Mouse (Mus musculus) CD8-positive naive resting alpha-beta T cell, adult 2 months (primary cell): Measurements from ENCODE around the gene Rsph1.

ENCODE experiments used
- DNase-seq, 2 experiments: peaks; one replicate each; pipeline ENCODE4 v3.0.0; 2022; ENCODE audit warnings: low read depth in 2 of 2, low spot score in 2 of 2

The Rsph1 gene

DNA sequence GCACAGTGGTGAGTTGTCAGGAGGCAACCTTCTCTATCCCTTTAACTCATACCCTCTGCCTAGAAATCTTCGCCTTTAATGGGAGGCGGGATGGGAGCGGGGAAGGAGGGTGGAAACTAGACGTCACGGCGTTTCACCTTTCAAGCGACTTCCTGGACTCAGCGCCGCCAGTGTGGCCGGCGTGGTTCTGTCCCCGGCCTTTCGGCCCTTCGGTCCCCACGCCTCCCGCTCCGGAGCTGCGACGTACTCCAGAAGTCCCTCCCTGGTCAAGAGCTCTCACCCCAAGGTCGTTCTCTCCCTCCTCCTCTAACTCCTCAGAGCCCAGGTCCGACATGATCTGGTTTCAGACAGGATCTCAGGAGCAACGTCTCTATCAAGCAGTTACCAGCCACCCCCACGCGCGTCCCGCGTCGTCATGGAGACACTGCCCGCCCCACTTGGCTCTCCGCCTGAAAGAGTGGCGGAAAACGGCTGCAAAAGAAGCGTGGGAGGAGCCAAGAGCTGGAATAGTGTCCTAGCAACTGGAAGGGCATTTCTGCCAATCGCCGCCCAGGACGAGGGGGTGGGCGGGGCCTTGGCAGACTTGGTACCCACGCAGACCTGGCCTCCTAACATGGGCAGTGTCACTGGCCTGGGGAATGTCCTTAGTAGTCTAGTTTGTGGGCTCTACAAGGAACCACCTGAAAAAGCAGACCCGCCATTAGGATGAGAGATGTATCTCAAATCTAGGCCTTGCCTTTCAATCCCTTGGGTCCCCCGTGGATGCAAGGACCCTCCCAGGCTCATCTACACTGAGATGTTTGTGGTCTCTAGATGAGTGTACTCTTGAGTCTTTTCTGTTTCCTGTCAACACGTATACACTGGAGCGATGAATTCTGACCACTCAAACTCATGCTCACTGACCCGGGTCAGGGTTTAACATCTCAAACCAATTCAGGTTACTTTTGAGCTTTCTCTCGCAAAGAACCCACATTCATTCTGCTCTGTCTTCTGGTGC lies at the start of gene Rsph1:
Gene Rsph1, minus strand, starts transcription at position 462 of the 997 bp plus-strand sequence.
- DNase-seq: peak; percentile 91 to 98

GRCm38 (mm10) chr17:31326220-31326852 lies 49.2 kb upstream of the Rsph1 start:
- peak; percentile 68 to 78 for DNase-seq

DNA sequence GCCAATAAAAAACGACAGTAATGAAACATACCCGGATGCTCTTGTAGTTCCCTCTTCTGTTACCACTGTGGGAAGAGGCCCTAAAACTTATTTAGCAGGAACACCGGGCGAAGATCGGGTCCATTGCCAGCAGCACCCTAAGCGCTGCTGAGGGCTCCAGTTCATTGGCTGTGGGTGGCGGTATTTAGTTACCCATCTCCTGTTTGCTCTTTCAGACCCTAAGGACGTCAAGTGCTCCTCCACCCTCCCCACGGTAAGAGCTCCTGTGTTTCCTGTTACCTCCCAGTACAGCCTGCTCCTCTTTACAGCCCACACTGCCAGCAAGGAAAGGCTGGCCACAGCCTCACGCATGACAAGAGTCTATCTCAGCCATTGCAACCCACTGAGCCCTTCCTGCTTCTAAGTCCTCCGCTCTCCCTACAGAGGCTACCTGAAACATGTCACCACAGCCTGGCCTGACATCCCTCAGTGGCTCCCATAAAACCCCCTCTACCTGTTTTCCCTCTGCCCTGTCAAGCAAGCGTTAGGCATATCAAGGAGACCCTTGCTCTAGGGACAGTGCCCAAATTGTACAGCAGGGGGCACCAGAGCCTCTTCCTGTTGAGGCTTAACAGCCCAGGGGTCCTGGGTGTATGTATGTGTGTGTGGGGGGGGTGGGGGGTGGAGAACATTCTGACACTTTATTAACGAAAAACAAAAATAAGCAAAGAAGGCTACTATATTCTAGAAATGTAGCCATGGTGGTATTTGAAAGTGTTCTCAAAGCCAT lies 48.5 kb upstream of the Rsph1 start:
- DNase-seq: peak; percentile 65 to 83

GRCm38 (mm10) chr17:31324227-31324626 lies 47.0 kb upstream of the Rsph1 start:
- no peak for DNase-seq

- DNase-seq: no peak
Observed at GRCm38 (mm10) chr17:31323379-31323778, 46.2 kb upstream of the Rsph1 start.

DNA sequence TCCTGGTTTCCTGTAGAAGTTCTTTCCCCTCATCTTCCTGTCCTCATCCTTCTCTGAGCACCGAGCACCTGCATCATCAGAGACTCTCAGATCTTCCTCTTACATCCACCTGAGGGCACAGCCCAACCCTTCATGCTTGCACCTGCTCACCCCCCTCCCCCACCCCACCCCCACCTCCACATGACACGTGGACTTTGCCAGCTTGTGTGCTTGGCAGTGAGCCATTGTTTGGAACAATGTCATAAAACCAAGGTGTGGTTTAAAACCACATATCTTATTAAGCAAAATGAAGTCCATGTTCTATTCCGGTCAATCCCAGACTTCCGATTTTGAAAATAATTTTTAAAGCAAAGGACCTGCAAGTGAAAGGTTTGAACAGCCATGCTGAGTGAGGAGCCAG lies 45.3 kb upstream of the Rsph1 start:
- DNase-seq: no peak

GRCm38 (mm10) chr17:31321425-31321824 lies 44.2 kb upstream of the Rsph1 start:
- DNase-seq: no peak

- DNase-seq: no peak
Observed at GRCm38 (mm10) chr17:31318906-31319767, 42.0 kb upstream of the Rsph1 start.

DNA sequence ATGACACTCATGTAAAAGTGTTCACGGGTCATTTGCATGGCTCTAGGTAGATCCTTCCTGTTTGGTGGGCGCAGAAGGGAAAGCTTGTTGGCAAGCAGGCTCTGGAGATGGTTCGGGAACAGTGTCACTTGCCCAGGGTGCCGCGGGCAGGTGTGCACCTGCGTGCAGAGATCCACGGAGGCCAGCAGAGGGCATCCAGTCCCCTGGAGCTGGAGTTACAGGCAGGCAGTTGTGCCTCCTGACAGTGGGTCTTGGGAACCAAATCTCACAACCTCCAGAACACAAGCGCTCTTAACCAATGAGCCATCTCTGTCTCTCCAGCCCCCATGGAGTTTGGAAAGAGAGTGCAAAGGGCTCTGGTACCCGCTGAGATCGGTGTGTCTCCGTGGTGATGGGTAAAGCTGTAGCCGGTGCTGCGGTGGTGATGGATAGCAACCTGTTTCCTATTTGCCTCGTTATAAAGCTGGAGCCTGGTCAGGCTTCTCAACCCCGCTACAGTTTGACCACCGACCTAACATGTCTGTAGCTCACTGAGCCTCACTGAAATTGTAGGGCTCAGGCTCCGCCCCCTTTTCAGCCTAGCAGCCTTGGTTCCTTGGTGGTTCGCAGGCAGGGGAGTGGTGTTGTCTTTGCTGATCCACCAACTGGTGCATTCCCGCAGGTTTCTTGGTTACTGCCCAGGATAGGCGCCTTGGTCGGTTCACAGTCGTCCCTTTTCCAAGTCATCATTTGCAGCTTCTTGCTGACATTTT lies 40.5 kb upstream of the Rsph1 start:
- DNase-seq: no peak

DNA sequence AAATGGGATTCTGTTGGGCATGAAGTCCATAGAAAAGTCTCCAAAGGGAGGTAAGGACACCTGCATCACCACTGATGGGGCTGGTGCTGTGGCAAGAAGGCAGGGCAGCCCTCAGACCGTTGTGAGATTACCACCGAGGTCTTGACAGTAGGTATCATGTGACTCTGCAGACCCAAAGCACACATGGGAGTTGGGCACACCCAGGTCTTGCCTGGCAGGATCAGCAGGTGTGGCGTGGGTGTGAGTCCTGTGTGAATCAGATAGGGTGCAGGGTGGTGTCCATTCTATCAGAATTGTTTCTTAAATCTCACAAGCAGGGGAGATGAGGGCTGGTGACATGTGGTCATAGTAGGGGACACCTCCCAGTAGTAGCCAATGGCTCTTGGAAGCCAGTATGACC lies 39.8 kb upstream of the Rsph1 start:
- no peak for DNase-seq

DNA sequence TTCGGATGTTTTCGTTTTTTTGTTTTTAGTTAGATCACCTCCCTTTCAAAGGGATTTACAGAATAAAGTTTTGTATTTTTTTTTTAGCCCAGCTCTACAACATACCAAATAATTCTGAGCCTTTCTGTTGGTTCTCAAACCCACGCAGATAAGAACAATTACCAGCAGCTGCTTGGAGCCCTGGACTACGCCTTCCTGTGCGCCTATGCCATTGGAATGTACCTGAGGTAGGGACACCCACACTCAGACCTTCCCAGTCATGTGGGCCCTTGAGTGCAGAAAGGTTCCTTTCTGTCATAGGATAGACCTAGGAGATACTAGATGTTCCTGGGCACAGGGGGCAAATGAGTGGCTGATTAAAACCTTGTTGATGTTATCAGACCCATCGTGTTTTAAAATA lies 38.8 kb upstream of the Rsph1 start:
- DNase-seq: no peak

DNA sequence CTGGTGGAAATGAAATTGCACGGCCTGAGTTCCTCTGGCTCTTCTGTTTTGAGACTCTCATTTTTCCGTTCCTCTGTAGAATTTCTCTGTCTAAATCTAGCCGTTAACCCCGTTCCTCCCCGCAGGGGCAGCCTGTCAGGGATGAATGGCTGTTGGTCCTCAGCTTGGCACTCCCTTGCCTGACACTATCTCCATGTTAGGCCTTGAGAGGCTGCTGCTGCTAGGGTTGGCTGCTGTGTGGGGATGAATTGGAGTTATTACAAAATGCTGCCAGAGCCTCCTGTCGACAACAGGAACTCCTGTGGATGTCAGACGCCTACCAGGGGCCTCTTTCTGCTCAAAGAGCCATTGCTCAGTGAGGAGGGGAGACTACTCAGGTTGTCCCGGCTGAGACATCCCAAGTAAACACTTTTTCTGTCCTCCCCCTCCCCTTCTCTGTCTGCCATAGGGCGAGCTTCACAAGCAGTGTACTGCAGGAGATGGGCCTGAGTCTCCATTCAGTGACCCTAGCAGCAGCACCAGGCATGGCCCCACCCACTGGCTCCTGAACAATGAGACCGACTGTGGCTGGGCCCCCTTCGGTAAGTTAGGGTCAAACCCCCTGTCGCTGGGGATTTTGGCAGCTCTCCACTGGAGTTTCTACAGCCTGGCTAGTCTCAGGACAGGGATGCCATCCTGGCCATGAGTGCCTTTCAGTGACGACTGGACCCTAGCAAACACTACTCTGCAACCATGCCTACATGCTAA lies 38.0 kb upstream of the Rsph1 start:
- DNase-seq: no peak

DNA sequence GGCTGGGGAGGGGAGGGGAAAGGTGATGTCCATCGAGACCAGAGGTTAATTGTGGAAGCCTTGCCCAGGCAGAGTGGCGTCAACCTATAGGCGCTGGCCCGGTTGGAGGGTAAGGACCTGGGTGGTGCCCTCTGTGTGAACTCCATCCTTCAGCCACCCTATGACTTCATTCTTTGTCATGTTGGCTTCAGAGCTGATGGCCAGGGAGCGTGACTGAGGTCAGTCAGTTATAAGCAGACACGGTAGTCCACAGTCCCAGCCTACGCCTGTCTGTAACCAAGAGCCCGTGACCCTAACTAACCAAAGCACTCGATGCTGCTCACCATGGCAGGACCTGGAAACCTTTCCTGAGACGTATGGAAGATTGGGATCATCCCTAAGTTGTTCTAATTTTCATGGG lies 35.5 kb upstream of the Rsph1 start:
- no peak for DNase-seq

DNA sequence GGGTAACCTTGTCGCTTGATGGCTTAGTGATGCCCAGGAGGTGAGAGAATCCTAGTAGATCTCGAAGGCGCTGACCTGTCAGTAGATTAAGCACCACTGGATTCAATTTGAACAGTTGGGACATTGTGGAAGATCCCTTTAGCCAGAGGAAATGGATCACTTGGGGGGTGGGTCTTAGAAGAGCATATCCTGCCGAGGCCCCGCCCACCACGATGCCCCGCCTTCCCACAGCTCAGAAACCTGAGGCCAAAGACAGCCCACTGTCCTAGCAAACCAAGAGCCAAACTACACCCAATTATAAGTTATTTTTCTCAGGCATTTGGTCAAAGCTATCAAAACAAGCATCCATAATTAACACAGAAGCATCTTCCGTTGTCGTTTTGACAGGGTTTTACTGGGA lies 33.9 kb upstream of the Rsph1 start:
- no peak for DNase-seq

DNA sequence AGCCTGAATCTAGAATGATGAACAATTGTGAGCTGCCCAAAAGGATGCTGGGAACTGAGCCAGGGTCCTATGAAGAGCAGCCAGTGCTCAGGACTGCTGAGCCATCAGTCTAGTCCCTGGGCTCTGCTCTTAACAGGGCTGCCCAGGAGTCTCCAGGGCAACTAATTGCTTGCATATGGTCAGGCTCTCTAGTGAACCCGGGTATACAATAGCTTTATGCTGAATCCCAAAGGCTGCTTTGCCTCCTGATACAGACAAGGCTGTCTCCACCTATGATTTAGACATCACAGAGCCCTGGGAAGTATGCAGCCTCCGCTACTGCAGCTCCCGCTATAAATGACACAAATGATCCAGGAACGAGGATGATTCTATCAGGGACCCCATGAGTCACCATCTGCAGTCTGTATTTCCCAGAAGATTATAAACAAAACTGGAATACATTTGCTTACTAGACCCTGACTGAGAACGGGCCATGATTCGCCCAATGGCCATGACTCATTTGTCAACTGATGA lies 32.2 kb upstream of the Rsph1 start:
- DNase-seq: no peak

DNA sequence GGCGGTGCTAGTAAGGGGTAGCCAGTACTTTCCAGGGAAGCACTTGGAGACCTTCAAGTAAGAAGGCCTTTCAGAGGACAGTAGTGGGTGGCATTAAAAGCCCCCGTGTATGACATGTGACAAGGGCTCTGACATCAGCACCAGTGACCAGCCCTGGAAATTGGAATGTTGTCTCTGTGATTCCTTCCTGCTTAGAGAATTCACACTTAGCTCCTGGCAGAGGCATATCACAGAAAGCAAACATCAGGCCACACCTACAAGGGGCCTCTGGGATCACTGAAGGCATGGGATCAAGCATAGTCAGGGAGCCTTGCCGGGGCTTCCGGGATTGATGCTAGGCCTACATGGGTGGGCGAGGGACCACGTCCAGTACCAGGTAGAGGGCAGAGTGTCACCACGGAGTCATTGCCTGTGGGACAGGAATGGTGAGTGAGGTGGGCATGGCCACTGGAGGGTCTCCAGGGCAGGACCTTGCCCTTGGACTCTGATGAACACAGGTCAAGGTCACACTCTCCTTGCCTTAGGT lies 31.2 kb upstream of the Rsph1 start:
- no peak for DNase-seq

DNA sequence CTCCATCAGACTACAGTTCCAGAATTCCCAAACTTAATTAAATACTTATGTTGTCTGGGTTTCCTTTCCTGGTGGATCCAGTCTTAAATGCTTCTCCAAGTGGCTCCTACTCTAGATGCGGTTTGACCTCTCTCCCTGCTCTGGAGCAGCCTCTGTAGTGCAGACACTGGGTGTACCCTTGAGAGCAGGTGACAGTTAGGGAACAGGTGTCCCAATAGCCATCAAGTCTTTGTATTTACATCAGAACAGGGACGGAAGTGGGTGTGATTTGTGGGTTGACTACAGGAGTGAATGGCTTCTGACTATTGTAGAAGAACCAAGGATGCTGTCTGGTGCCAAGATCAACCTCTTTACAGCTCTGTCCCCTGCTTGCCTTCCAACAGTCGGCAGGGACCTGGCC lies 30.6 kb upstream of the Rsph1 start:
- DNase-seq: no peak

DNA sequence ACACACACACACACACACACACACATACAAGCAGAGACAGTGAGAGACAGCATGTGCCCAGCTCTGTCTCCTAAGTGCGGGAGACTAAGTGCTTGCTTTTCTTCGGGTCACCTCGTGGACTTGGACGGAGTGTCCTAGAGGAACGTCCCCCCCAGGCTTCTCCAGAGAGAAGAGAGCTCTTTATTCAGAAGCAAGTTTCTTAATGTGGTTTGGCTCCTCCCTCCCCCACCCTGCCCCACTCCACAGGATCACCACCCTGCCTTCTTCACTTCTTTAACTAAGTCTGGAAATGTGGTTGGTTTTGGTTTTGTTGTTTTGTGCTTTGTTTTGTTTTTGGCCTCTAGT lies 28.6 kb upstream of the Rsph1 start:
- DNase-seq: no peak
